Mouse (Mus musculus): Measurements from ENCODE around the gene Agfg2. TPM values are rescaled to one million over a fixed set of nuclear protein-coding genes. Genes with fewer than 3 reads are reported as not detected.

Agfg2 gene
- polyA plus RNA-seq, 3 experiments from 2014 or later, result 16.1 to 21.7 (median 16.4) TPM

DNA sequence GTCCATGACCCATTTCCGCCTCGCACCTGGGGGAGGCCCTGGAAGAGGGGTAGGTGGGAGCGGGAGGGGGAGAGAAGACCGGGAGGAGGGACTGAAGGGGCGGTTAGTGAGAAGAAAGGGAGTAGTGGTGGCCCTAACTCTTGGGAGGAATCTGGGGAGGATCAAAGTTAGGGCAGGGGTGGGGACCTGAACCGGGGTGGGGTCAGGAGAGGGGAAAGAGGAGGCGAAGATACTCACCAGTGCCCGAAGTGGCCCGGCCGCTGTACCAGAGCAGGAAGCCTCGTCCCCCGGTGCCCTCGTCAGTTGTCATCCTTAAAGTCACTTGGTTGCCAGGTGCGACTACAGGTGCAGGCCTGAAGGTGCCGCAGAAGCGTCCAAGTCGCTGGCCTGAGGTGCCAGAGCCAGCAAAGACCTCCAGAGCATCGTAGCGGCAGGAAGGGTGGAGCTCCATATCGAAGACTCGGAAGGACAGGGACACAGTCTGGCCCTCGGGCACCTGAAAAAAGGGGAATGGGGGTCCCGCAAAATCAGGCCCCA, 75.8 kb downstream of the Agfg2 start:
- ATAC-seq, result no peak

DNA sequence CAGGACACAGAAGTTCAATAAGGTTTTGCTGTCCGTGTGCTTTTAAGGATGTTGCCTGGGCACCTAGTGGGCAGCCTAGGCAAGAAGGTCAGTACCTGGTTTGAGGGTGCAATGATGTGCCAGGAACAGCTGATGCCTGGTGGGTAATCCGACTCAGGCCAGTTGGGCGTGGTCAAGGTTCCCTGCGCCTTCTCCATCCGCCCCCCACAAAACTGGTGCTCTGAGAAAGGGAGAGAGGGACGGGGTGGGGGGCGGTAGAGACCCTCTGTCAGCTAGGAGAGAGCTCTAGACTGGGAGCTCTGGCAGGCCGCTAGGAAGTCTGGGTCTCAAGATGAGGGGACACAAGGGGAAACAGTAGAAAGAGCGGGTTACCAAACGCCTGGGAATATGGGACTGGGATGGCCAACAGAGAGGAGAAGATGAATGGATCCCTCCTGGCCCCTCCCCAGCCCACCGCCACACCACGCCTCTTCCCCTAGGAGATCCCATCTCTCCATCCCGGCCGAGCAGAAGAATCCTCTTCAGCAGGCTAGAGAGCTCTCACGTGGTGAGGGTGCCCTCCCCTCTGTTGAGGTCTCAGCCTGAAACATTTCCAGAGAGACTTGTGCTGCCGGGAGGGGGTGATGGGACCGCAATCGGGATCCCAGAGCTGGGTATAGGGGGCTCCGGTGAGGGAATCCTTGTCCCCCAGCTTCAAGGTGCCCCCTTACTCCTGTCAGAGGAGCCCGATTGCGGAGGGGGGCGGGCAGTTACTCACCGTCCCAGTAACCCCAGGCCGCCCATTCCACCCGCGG, 76.5 kb downstream of the Agfg2 start:
- ATAC-seq, result no peak

DNA sequence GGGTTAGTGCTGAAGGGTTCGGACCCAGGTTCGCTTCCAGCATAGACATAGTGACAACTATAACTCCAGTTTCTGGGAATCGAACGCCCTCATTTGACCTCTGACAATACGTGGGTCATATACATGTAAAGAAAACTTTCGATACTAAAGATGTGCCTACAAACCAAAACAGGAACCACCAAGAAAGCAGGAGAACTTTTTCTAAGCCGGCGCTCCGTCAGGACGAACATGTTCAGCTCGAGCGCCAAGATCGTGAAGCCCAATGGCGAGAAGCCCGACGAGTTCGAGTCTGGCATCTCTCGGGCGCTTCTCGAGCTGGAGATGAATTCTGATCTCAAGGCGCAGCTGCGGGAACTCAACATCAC, 83.2 kb downstream of the Agfg2 start:
- ATAC-seq, result no peak

DNA sequence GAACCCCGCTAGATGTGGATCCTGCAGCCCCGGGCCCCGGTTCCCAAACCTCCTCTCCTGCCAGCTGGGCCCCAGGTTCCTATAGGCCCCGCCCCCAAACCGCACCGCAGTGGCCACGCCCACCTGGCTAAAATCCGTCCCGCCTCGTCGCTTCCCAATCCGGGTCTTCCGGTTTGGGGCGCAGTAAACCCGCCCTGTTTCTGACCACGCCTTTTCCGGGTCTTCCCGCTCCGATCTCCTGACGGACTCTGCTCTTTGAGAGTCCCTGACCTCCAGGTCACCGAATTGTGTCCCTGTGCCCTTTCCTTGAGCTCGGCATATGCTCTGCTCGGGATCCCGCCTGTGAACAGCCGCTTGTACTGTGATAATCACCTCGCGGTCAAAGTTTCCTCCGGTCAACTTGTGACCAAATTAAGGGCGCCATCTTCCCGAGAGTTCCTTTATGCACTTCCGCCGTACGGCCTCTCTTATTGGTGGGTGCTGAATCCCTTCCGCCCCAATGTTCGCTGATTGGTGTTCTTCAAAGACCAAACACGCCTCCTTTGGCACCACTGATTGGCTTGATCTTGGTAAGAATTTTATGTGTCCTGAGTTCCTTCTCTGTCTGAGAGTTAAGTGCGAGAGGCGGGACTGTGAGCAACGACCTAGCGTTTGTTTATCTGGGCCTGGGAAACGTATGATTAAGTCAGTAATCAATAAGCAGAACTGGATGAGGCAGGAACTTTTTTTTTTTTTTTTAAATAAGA, 83.7 kb downstream of the Agfg2 start, which contains the start of gene Mospd3:
Mospd3 (minus strand) TSS at position 440 of the 746 bp plus-strand sequence.
- ATAC-seq, result peak; percentile 93

Other genes starting within 250 kb of the Agfg2 start
- under 1 TPM; 0.19 to 0.55 (median 0.24) TPM for gene Zan, start 207.7 kb downstream of the Agfg2 start, polyA plus RNA-seq (2017; shearing (Covaris generic))
- 10 to 100 TPM; 51.1 to 61.5 (median 59.1) TPM for gene Pop7, start 182.2 kb downstream of the Agfg2 start, polyA plus RNA-seq (2017; shearing (Covaris generic))
- gene Gigyf1, start 166.2 kb downstream of the Agfg2 start, polyA plus RNA-seq (2017; shearing (Covaris generic)), result 10 to 100 TPM; 14.0 to 33.6 (median 31.4) TPM
- gene Epo, start 151.5 kb downstream of the Agfg2 start, polyA plus RNA-seq (2017; shearing (Covaris generic)), result not detected
- 10 to 100 TPM; 63.1 to 85.4 (median 72.9) TPM for gene Gnb2, start 151.2 kb downstream of the Agfg2 start, polyA plus RNA-seq (2017; shearing (Covaris generic))
- gene Actl6b, start 131.2 kb downstream of the Agfg2 start, polyA plus RNA-seq (2017; shearing (Covaris generic)), result not detected
- gene Tfr2, start 114.9 kb downstream of the Agfg2 start, polyA plus RNA-seq (2017; shearing (Covaris generic)), result 1 to 10 TPM in 2 of 3 experiments, not detected in 1; 1.3 to 1.9 TPM
- gene Mospd3, start 83.7 kb downstream of the Agfg2 start, polyA plus RNA-seq (2017; shearing (Covaris generic)), result 10 to 100 TPM; 24.5 to 34.8 (median 31.0) TPM
- under 1 TPM in 2 of 3 experiments, not detected in 1; 0.40 to 0.80 TPM for gene Pcolce, start 70.9 kb downstream of the Agfg2 start, polyA plus RNA-seq (2017; shearing (Covaris generic))
- gene Fbxo24, start 55.7 kb downstream of the Agfg2 start, polyA plus RNA-seq (2017; shearing (Covaris generic)), result under 1 TPM in 2 of 3 experiments, not detected in 1; 0.33 to 0.67 TPM
- 10 to 100 TPM; 57.9 to 66.2 (median 65.6) TPM for gene Lrch4, start 55.6 kb downstream of the Agfg2 start, polyA plus RNA-seq (2017; shearing (Covaris generic))
- gene Gm20605, start 55.6 kb downstream of the Agfg2 start, polyA plus RNA-seq (2017; shearing (Covaris generic)), result 10 to 100 TPM in 2 of 3 experiments, 1 to 10 TPM in 1; 8.6 to 14.1 (median 13.3) TPM
- 10 to 100 TPM; 18.2 to 49.8 (median 44.0) TPM for gene Sap25, start 43.4 kb downstream of the Agfg2 start, polyA plus RNA-seq (2017; shearing (Covaris generic))
- gene Irs3, start 39.0 kb downstream of the Agfg2 start, polyA plus RNA-seq (2017; shearing (Covaris generic)), result not detected
- under 1 TPM in 2 of 3 experiments, not detected in 1; 0.12 to 0.20 TPM for gene Nyap1, start 56.9 kb upstream of the Agfg2 start, polyA plus RNA-seq (2017; shearing (Covaris generic))
- gene Tsc22d4, start 61.0 kb upstream of the Agfg2 start, polyA plus RNA-seq (2017; shearing (Covaris generic)), result 10 to 100 TPM; 43.3 to 83.4 (median 64.7) TPM
- gene Ppp1r35, start 94.1 kb upstream of the Agfg2 start, polyA plus RNA-seq (2017; shearing (Covaris generic)), result 10 to 100 TPM in 1 of 3 experiments, 1 to 10 TPM in 2; 6.0 to 10.9 (median 6.5) TPM
- 10 to 100 TPM; 13.1 to 32.7 (median 29.8) TPM for gene Mepce, start 102.9 kb upstream of the Agfg2 start, polyA plus RNA-seq (2017; shearing (Covaris generic))
- gene Zcwpw1, start 103.1 kb upstream of the Agfg2 start, polyA plus RNA-seq (2017; shearing (Covaris generic)), result 10 to 100 TPM in 2 of 3 experiments, 1 to 10 TPM in 1; 4.7 to 12.0 (median 11.0) TPM
- under 1 TPM in 2 of 3 experiments, not detected in 1; 0.19 to 0.79 TPM for gene Pilra, start 151.6 kb upstream of the Agfg2 start, polyA plus RNA-seq (2017; shearing (Covaris generic))
- under 1 TPM in 1 of 3 experiments, not detected in 2; 0.38 TPM for gene Pilrb1, start 173.4 kb upstream of the Agfg2 start, polyA plus RNA-seq (2017; shearing (Covaris generic))
- gene Pilrb2, start 187.1 kb upstream of the Agfg2 start, polyA plus RNA-seq (2017; shearing (Covaris generic)), result not detected
- not detected for gene Cyp3a13, start 236.9 kb upstream of the Agfg2 start, polyA plus RNA-seq (2017; shearing (Covaris generic))